Mouse (Mus musculus) lung, postnatal 14 days (tissue): ENCODE data around the gene Scamp3.
"Not testable (repeated sequence)": the region's sequence is repeated elsewhere in the genome, so short reads cannot be mapped to it uniquely, and the experiment has no call there.

ENCODE experiments used
- DNase-seq: peaks from one replicate; pipeline ENCODE4 v3.0.0; 2021

Scamp3 gene

DNA sequence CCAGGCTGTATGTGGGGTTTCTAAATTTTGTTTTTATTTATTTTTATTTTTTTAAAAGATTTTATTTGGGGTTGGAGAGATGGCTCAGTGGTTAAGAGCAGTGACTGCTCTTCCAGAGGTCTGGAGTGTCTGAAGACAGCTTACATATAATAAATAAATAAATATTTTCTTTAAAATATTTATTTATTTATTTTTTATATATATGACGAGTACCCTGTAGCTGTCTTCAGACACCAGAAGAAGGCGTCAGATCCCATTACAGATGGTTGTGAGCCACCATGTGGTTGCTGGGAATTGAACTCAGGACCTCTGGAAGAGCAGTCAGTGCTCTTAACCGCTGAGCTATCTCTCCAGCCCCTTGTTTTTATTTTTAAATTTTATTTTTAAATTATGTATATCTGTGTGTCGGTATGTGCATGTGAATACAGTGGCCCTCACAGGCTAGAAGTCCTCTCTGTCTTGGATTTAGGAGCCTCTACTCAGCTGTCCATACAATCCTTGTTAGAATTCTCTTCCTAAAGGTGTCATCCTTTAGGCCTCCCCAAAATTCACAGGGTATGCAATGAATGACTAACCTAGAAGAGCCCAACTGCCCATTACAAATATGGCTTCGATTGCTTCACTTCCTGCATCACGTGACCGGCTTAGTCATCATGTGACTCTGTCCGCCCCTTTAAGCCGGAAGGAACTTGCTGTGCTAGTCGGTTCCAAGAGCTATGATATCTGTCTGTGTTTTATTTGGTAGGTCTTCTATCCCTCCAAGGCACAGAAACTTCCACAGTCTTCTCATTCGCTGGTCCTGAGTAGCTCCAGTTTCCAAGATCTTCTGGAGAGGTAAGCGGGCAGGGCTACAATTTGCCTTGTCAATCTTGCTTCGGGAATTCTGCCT lies 25.2 kb downstream of the Scamp3 start, which contains the start of gene Gba:
TSS of gene Gba (plus strand) at position 676 of the 889 bp plus-strand sequence.
- DNase-seq, result peak; percentile 91

DNA sequence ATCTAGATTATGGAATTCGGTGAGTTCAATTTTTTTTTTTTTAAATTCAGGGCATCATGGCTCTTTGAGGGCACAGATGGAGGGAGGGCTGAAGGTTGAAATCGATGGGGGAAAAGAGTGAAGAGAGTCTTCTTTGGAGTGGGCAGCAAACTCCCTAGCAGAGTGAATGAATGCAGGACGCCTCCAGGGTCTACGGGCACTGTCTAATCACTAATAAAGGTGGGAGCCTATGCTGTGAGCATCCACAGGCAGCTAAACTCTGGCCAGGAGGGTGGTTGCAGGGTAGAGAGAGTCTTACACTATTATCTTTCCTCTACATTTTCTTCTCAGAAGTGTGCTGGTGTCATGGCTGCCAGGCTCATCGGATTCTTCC lies 25.9 kb downstream of the Scamp3 start:
- no peak for DNase-seq

DNA sequence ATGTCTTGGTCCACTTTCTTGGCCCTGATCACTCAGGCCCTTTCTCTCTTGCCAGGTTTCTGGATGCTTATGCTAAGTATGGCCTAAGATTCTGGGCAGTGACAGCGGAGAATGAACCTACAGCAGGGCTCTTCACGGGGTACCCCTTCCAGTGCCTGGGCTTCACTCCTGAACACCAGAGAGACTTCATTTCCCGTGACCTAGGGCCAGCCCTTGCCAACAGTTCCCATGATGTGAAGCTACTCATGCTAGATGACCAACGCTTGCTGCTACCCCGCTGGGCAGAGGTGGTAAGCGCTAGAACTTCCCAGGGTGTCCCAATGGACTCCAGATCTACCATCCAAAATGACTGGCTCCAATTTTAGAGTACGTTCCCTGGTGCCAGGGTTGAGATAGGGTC lies 28.8 kb downstream of the Scamp3 start:
- DNase-seq, result no peak

DNA sequence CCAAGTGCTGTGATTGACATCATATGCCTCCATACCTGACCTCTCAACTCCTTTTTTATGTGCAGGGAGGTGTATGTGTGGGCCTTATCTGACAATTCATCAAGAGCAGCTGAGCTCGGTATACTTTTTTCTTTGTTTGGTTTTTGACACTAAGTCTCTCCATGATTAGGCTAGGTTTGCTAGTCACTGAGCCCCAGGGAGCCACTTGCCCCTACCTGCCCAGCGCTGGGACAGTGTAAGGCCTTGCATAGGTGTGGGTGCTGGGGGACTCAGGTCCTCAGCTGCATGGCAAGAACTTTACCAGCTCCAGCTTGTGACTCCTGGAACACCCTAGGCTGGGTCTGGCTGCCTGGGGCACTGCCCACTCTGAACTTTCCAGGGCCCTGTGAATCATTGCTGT lies 29.4 kb downstream of the Scamp3 start:
- DNase-seq, result no peak

DNA sequence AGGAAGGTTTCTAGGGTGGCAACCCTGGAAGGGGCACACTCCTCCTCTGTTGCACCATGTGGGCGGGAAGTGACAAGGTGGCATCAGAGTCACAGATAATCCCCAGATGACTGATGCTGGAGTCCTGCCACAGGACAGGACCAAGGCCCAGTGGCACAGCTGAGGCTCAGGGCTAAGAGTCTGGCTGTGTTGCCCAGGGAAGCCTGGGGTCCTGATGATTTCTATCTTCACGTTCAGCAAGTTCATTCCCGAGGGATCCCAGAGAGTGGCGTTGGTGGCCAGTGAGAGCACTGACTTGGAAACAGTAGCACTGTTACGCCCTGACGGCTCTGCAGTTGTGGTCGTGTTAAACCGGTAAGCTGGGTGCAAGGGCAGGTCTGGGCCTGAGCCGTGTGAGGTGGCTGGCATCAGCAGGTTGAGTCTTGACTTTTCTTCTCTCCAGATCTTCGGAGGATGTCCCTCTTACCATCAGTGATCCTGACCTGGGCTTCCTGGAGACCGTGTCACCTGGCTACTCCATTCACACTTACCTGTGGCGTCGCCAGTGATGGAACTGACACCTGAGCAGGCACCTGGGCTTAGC lies 30.9 kb downstream of the Scamp3 start:
- no peak for DNase-seq

DNA sequence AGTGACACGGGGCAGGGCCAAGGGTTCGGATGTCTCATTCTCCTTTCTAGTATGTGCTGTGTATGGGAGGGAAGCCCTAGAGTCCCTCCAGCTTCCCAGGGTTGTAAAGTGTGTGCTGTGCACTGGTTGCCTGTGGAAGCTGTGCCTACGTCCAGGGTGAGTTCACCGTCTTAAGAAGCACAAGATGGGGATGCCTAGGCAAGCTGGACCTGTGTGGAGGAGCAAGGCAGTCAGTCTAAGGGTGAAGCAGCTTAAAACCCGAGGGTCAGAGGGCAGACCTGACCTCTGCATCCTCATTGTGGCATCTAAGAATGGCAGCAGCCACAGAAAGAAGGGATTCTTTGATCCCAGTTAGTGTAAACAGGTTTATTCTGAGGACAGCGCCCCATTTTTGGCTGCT lies 31.5 kb downstream of the Scamp3 start:
- DNase-seq, result no peak

DNA sequence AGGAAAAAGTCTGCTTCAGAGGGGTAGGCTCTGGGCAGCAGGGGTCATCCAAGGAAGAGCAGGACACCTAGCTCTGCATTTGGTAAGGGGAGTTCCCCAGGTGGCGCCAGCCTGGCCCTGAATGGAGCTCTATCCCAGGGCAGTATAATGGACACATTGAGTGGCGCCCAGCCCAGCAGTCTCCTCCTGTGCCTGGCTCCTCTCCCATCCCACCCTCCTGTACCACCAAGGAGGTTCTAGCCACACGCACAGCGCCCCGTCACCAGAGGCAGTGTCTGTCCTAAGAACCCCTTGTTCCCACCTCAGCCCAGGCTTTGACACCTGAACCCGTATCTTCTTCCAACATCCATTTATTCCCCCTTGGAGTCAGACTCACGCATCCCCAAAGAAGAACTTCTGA lies 32.5 kb downstream of the Scamp3 start:
- no peak for DNase-seq

DNA sequence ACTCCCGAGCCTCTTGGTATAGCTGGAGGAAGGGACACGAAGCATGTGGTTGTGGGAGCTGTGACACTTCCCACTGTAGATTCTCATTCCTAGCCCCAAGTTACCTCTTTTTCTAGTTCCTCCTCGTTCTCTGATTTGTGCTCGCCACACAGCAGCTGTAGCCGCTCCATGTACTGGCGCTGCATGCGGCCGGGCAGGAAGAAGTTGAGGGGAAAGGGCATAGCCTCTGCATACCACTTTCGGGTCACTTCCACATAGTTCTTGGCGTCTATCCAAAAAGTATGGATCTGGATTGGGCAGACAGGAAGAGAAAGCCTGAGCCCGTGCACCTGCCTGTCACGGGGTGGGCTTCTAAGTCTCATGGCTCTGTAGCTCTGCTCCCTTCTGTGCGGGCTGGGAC lies 32.9 kb downstream of the Scamp3 start:
- no peak for DNase-seq

DNA sequence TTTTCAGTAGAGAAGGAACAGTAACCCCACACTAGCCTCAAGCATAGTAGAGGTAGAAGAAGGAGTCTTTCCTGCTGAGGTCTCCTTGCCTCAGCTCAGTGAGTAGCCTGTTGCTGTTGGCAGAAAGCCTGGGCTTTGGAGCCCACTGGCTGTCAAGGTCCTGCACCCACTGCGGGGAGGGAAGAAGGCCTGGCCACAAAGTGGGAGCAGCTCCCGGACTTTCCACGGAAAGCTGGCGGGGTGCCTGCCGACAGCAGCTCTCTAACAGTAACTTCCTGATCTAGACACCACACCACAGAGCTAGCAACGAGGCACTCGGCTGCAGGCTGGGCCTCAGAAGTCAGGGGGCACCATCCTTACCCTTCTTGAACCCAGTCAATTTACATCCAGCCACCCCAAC lies 33.5 kb downstream of the Scamp3 start:
- no peak for DNase-seq

DNA sequence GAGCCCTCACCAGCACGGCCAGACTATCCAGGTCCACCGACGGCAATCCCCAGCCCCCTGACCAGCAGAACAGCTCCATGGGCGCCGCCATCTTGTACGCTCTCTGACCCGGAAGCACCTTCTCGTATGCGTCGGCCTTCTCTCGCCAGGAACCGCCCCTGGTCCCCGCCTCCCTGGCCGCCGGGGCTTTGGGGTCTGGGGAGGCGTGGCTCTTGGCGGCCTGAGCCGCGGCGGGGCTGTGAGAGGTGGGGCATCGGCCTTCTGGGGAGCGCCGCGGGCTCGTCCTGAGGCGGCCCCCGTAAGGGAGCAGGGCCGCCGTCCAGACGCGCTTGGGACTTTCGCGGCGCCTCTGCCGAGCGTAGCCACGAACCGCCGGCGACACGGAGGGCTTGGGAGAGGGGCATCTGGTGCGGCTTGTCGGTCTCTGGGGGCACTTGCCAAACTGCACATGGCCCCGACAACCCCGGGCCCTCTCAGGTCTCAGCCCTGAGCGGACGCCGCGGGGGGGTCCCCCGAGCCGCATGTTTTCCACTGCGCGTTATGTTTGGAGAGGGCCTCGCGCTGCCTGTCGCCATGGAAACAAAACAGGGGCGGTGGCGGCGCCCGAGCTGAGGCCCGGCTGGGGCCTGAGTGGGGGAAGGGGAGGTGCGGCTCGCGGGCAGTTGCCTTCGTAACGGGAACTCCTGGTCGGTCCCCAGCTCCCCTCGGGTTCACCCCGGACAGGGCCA lies 36.7 kb downstream of the Scamp3 start:
- DNase-seq, result peak; percentile 93

DNA sequence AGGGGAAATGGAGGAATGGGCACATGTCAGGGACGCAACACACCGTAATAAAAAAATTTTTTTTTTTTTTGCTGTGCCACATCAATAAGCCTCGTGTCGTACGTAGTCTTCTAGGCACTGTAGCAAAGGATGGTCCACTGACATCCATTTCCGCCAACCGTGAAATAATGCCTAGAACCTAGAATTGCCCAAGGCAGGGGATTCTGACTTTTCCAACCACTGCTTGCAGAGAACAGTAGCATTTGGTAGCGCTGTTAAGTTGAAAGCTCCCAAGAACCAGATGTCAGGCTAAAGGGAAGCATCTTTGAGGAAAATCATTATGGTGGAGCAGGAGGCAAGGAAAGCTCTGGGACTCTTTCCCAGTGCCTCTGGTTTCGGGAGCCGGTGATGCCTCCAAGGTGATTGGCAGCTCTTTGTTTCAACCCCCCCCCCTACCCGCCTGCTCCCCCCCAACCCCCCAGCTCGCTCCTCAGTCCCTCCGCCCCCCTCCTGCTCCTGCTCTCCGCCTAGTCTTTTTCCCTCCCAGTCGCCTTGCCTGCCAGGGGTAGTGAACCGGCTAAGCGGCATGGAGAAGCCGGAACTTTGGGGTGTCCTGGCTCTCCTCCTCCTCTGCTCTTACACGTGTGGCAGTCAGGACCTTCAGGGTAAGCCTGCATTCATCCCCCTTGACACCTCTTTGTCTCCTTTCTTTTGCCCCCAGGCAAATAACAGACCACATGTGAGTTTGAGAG lies 37.6 kb downstream of the Scamp3 start, which contains the start of gene Thbs3:
TSS of gene Thbs3 (plus strand) at position 500 of the 731 bp plus-strand sequence.
- no peak for DNase-seq

DNA sequence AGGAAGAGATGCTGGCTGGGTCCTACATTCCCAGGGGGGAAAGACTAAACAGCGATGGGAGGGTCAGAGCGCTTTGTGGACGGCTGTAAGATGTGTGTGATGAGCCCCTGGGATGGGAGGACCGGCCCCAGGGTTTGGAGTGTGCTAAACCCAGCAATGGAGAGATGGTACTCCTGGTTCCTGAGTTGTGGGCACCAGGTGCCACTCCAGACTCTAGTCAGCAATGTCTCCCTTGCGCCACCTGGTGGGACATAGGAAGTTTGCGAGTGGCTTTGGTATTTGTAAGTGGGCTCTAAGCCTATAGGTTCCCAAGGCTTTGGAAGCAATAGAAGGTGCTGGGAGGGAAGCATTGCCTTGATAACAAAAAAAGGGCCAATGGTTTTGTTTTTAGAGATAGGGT lies 38.6 kb downstream of the Scamp3 start:
- DNase-seq, result peak; percentile 89

DNA sequence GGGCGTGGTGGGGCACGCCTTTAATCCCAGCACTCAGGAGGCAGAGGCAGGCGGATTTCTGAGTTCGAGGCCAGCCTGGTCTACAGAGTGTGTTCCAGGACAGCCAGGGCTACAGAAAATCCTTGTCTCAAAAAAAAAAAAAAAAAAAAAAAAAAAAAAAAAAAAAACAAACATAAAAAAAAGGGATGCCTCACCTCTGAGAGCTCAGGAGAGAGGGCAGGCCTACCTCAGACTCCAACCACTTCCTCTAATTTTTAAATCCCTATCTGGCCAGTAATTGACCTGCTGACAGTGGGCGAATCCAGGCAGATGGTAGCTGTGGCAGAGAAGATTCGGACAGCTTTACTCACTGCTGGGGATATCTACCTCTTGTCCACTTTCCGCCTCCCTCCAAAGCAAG lies 39.1 kb downstream of the Scamp3 start:
- not testable (repeated sequence) for DNase-seq

DNA sequence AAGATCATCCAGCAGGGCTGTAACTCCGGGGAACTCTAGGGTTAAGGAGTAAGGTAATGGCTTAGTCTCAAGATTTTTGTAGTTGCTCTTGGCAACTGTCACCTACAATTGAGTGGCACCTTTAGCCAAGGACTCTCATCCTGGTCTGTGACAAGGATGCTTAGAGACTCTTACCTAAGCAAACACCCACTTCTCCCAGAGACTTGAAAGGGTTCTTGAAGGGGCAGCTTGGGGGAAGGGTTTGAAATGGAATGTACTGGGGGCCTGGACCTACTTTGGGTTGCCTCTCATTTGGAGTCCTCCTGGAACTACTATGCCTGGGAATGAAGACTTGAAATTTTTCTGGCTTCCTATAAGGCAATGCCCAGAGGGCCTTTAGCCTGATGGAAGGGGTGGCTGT lies 41.0 kb downstream of the Scamp3 start:
- DNase-seq, result no peak

DNA sequence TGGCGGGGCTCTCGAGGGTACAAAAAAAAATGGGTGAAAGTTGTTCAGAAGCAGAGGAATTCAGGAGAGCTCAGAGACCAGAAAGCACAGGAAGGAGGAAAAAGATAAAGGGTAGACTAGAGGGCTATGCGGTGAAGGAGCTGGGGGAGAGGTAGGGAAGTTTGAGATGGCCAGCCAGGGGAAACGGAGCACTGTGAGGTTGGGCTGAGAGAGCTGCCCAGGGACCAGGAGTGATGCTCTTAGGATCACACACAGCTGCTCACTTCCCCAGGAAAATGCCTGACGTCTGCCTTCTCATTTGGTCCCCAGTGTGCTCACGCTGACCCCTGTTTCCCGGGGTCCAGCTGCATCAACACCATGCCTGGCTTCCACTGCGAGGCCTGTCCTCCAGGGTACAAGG lies 42.3 kb downstream of the Scamp3 start:
- DNase-seq, result no peak

DNA sequence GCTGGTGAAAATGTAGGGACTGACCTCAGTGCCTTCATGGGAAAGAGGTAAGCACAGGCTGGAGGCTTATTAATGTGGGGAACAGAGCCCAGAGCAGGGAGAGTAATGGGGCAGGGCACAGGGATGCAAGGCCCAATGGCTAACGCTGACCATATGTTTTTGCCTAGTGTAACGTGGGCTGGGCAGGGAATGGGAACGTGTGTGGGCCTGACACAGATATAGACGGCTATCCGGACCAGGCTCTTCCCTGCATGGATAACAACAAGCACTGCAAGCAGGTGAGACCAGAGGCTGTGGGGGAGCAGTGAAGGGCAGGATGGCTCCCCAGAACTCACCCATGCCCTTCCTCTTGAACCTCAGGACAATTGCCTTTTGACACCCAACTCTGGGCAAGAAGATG lies 43.9 kb downstream of the Scamp3 start:
- no peak for DNase-seq

DNA sequence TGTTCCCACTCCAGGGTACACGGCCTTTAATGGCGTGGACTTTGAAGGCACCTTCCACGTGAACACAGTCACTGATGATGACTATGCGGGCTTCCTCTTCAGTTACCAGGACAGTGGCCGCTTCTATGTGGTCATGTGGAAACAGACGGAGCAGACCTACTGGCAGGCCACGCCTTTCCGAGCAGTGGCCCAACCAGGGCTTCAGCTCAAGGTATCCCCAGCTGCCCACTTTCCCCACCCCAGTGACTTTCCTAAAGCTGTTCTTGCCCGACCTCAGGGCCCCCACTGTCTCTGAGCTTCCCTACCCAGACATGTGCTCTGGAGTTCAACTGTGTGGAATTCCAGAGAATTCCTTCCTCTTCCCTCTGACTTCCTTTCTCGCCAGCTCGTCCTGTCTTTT lies 47.5 kb downstream of the Scamp3 start:
- DNase-seq, result no peak

DNA sequence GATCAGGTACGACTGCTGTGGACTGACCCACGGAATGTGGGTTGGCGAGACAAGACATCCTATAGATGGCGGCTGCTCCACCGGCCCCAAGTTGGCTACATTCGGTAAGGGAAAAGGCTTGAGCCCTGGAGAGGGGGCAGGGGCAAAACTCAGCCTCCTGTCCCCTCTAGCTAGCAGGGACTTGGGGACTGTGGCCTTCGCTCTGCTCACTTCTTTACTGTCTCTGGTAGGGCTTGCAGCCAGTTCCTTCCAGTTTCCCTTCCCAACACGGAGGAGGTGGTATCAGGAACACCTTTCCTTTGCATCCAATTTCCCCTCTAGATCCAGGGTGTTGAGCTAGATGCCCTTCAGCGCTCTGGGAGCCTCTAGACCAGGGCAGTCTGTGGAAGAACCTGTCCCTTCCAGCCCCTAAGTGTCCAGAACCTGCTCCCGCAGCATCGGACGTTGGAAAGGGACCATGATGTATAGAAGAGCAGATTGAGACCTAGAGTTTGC lies 48.1 kb downstream of the Scamp3 start:
- DNase-seq, result no peak

DNA sequence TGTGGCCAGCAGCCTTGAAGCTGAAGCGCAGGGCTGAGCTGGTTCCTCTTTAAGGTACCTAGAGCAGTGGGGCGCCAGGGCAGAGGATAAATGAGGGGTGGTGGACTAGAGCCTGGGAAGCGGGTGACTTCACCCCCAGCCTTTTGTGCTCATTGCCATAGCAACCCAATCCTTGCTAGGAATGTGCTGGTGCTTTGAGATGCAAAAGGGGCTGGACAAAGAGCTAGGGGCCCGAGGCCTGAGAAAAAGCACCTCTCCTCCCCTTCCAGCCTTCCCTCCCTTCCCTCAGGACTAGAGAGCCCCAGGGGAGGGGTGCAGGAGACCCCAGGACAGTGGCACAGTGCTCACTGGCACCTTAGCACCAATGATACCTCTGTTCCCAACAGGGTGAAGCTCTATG lies 48.6 kb downstream of the Scamp3 start:
- DNase-seq, result no peak

DNA sequence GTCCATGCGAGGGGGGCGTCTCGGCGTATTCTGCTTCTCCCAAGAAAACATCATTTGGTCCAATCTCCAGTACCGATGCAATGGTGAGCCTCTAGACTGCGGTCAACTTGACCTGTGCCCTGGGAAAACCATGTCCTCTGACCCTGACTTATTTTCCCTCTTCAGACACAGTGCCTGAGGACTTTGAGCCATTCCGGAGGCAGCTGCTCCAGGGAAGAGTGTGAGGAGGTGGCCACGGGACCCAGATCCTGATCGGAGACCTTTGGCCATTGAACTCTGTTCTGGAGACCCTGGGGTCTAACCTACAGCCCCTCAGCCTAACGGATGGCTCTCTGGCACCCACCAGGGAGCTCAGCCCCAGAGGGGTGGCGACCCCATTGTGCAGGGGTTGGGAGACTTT lies 49.1 kb downstream of the Scamp3 start:
- no peak for DNase-seq

DNA sequence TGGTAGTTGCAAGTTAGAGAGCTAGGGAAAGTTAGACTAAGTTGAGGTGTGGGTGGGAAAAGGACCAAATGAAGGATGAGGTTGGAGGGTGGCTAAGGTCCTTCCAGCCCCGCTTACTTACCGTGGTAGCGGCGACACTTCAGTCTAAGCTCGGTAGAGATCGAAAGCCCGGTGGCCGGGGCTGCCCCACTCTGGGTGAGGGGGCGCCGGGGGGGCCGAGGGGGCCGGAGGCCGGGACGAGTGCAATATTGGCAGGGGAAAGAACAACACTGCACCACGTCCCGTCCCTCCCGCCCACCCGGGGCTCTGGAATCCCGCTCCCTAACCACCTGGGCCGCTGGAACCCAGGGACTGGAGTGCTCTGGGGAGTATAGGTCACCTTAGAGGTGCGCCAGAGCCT lies 49.6 kb downstream of the Scamp3 start, which contains the start of gene Mtx1:
TSS of gene Mtx1 (minus strand) at position 189 of the 400 bp plus-strand sequence.
- DNase-seq, result no peak

DNA sequence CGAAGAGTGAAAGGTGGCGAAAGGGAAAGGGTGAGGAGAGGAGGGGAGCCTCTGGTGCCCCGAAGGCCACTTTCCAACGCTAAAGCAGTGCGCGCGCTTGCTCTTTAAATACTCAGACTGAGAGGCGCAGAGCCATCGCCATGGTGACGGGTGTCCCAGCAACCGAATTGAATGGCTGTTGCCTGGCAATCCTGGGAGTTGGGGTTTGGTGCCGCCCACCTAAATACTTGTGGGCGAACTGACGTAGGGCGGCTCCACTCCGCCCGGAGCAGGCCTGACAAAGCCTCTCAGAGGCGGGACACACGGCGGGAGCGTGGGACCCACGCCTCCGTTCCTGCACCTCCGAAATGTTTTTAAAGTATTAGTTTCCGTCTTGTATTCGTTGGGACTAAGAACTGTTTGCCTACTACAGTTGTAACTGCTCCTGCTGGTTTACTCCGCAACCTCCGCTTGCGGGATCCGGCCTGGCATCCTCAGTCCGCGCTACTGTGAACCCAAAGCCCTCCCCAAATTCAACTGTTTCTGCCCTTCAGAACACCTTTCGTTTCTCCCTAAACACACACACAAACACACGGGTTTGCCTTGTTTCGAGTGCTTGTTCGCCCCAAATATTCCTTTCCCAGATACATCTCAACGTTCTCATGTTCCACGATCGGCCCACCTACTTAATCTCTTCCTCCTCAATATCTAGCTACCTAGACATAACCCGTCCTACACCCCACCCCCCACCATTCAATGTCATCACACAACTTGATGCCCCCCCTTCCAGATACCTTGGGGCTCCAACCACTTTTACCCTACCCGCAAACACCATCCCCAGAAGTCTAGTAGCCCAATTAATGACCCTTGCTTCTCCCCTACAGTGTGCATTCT lies 50.3 kb downstream of the Scamp3 start:
- DNase-seq, result peak; percentile 90
